Mouse (Mus musculus) left cerebral cortex, postnatal 10 days (tissue): ENCODE measurements around the gene Gbp4. TPM values are rescaled to one million over a fixed set of nuclear protein-coding genes. Genes with fewer than 3 reads are reported as not detected.

Source experiments
- total RNA-seq, 2 experiments: library from RNA; stranded (reverse); gene quantifications; 2 replicates each; pipeline ENCODE4 v1.2.3; 2021

The Gbp4 gene
- total RNA-seq, 2 experiments from 2014 or later, result 0.89 to 1.2 TPM

Other genes starting within 250 kb of the Gbp4 start
- gene Abcg3, start 156.9 kb downstream of the Gbp4 start, total RNA-seq, result under 1 TPM in 1 of 2 experiments, not detected in 1; 0.12 TPM
- gene Gbp9, start within 50 bp of the Gbp4 start, total RNA-seq, result 1 to 10 TPM; 1.5 to 3.0 TPM
- under 1 TPM in 1 of 2 experiments, not detected in 1; 0.22 TPM for gene Gbp8, start within 50 bp of the Gbp4 start, total RNA-seq
- not detected for gene Gbp10, start 99.9 kb upstream of the Gbp4 start, total RNA-seq
- gene Gm43302, start 154.1 kb upstream of the Gbp4 start, total RNA-seq, result not detected
- gene Gbp6, start 154.1 kb upstream of the Gbp4 start, total RNA-seq, result 1 to 10 TPM in 1 of 2 experiments, under 1 TPM in 1; 0.97 to 1.0 TPM